Mouse (Mus musculus): ENCODE measurements around the gene Dixdc1.
A peak's percentile ranks its signal among the peaks of the same experiment; 100 is the strongest.
"Not testable (repeated sequence)": the region's sequence is repeated elsewhere in the genome, so short reads cannot be mapped to it uniquely, and the experiment has no call there.

Dixdc1 gene

GRCm38 (mm10) chr9:50658391-50658790, 80.9 kb downstream of the Dixdc1 start:
- DNase-seq (ENCODE audit: low spot score in 2 of 2), result no peak

- DNase-seq (ENCODE audit: low spot score in 2 of 2), result no peak
These were observed 88.8 kb downstream of the Dixdc1 start for GRCm38 (mm10) chr9:50650503-50650902.

GRCm38 (mm10) chr9:50646826-50647370, 92.4 kb downstream of the Dixdc1 start:
- DNase-seq (ENCODE audit: low spot score in 2 of 2), result no peak

GRCm38 (mm10) chr9:50634270-50634669, 105.0 kb downstream of the Dixdc1 start:
- DNase-seq (ENCODE audit: low spot score in 2 of 2), result no peak

GRCm38 (mm10) chr9:50633059-50633458, 106.3 kb downstream of the Dixdc1 start:
- DNase-seq (ENCODE audit: low spot score in 2 of 2), result no peak

GRCm38 (mm10) chr9:50632016-50632688, 107.2 kb downstream of the Dixdc1 start:
- no peak for DNase-seq (ENCODE audit: low spot score in 2 of 2)

GRCm38 (mm10) chr9:50630903-50631302, 108.4 kb downstream of the Dixdc1 start:
- not testable (repeated sequence) for DNase-seq (ENCODE audit: low spot score in 2 of 2)

GRCm38 (mm10) chr9:50617794-50618330, 121.5 kb downstream of the Dixdc1 start:
- no peak for DNase-seq (ENCODE audit: low spot score in 2 of 2)

GRCm38 (mm10) chr9:50616766-50617603, 122.3 kb downstream of the Dixdc1 start, which contains the start of the genes Pih1d2 and Nkapd1:
Gene Pih1d2, plus strand, starts transcription at chr9:50617321.
Gene Nkapd1, minus strand, starts transcription at chr9:50617464.
- DNase-seq (ENCODE audit: low spot score in 2 of 2), result peak; percentile 93 to 95

- no peak for DNase-seq (ENCODE audit: low spot score in 2 of 2)
These were observed 123.2 kb downstream of the Dixdc1 start for GRCm38 (mm10) chr9:50616161-50616560.
